Mouse (Mus musculus) limb, embryonic 15.5 days (tissue): ENCODE data around the gene Mdh1b. TPM values are rescaled to one million over a fixed set of nuclear protein-coding genes. Genes with fewer than 3 reads are reported as not detected.

ENCODE experiments used
- polyA plus RNA-seq: library from polyadenylated mRNA; unstranded; fragments of >200 nt; fragmentation: Nextera tagmentation; extraction: Ambion mirVana; gene quantifications from 2 replicates; pipeline ENCODE4 v1.2.1, GENCODE M21; 2015

The Mdh1b gene
- polyA plus RNA-seq, 1 experiment from 2014 or later, result not detected

Other genes with a start within 250 kb of the Mdh1b start
- not detected in 2 replicates for gene Gm39653, start 114.3 kb downstream of the Mdh1b start, polyA plus RNA-seq
- gene Dytn, start 43.4 kb downstream of the Mdh1b start, polyA plus RNA-seq, result not detected in 2 replicates
- gene Fastkd2, start 296 bp upstream of the Mdh1b start, polyA plus RNA-seq, result 41.3 and 43.7 TPM in 2 replicates
- 0.22 TPM in 1 of 2 replicates, not detected in the other for gene 4933402D24Rik, start 38.9 kb upstream of the Mdh1b start, polyA plus RNA-seq